Mouse (Mus musculus) kidney, adult 8-10 months (tissue): ENCODE measurements around the gene Fbxo3.
"Not testable (repeated sequence)": the region's sequence is repeated elsewhere in the genome, so short reads cannot be mapped to it uniquely, and the experiment has no call there.

ENCODE experiments used
- DNase-seq, 2 experiments: peaks; one replicate each; pipeline ENCODE4 v3.0.0; 2022

Gene Fbxo3

GRCm38 (mm10) chr2:104027458-104028138 is at the start of gene Fbxo3:
Fbxo3 (plus strand) TSS chr2:104027721.
- peak; percentile 89 to 91 for DNase-seq

- DNase-seq, result peak; percentile 37 to 71
Measured at GRCm38 (mm10) chr2:103982250-103982649, 45.3 kb upstream of the Fbxo3 start.

- DNase-seq, result no peak
Measured at GRCm38 (mm10) chr2:103983146-103983545, 44.4 kb upstream of the Fbxo3 start.

GRCm38 (mm10) chr2:103987595-103987994 is 39.9 kb upstream of the Fbxo3 start:
- not testable (repeated sequence) for DNase-seq

- DNase-seq, result no peak
Measured at GRCm38 (mm10) chr2:103989724-103990123, 37.8 kb upstream of the Fbxo3 start.

GRCm38 (mm10) chr2:103991303-103991702 is 36.2 kb upstream of the Fbxo3 start:
- DNase-seq, result no peak

GRCm38 (mm10) chr2:103992162-103992561 is 35.4 kb upstream of the Fbxo3 start:
- no peak for DNase-seq

GRCm38 (mm10) chr2:103992618-103993332 is 34.7 kb upstream of the Fbxo3 start:
- no peak for DNase-seq

GRCm38 (mm10) chr2:104001076-104001475 is 26.4 kb upstream of the Fbxo3 start:
- DNase-seq, result no peak

- no peak for DNase-seq
Measured at GRCm38 (mm10) chr2:104001861-104002260, 25.7 kb upstream of the Fbxo3 start.

GRCm38 (mm10) chr2:104002711-104003413 is 24.7 kb upstream of the Fbxo3 start:
- DNase-seq, result peak in 1 of 2 experiments; percentile 48

- peak in 1 of 2 experiments; percentile 42 for DNase-seq
Measured at GRCm38 (mm10) chr2:104007793-104008519, 19.6 kb upstream of the Fbxo3 start.

- DNase-seq, result not testable (repeated sequence)
Measured at GRCm38 (mm10) chr2:104008853-104009252, 18.7 kb upstream of the Fbxo3 start.

GRCm38 (mm10) chr2:104023096-104023495 is 4.4 kb upstream of the Fbxo3 start:
- no peak for DNase-seq

- DNase-seq, result no peak
Measured at GRCm38 (mm10) chr2:104024656-104025055, 2.9 kb upstream of the Fbxo3 start.

GRCm38 (mm10) chr2:104028139-104028723 is 710 bp downstream of the Fbxo3 start, which contains the start of gene 4931422A03Rik:
4931422A03Rik (minus strand) TSS chr2:104028361.
- DNase-seq, result peak in 1 of 2 experiments; percentile 39

- no peak for DNase-seq
Measured at GRCm38 (mm10) chr2:104029074-104029473, 1.6 kb downstream of the Fbxo3 start.

GRCm38 (mm10) chr2:104030381-104030780 is 2.9 kb downstream of the Fbxo3 start:
- no peak for DNase-seq

GRCm38 (mm10) chr2:104032056-104032455 is 4.5 kb downstream of the Fbxo3 start:
- no peak for DNase-seq

GRCm38 (mm10) chr2:104034832-104035472 is 7.4 kb downstream of the Fbxo3 start:
- DNase-seq, result peak; percentile 50 to 66

- no peak for DNase-seq
Measured at GRCm38 (mm10) chr2:104035595-104035994, 8.1 kb downstream of the Fbxo3 start.

GRCm38 (mm10) chr2:104036316-104036715 is 8.8 kb downstream of the Fbxo3 start:
- no peak for DNase-seq
